Mouse (Mus musculus) T-cell, adult 66 days (primary cell): Measurements from ENCODE around the gene Rhox2a. TPM values are rescaled to one million over a fixed set of nuclear protein-coding genes. Genes with fewer than 3 reads are reported as not detected.

ENCODE experiments used
- total RNA-seq, 2 experiments: library from RNA; stranded (reverse); gene quantifications; 3 replicates in 1 of 2; 4 replicates in 1 of 2; pipeline ENCODE4 v1.2.4; 2023

Rhox2a gene
- total RNA-seq = not detected

GRCm38 (mm10) chrX:37244676-37245075 lies at the start of gene Rhox2a:
Rhox2a (plus strand) TSS chrX:37244976.

DNA sequence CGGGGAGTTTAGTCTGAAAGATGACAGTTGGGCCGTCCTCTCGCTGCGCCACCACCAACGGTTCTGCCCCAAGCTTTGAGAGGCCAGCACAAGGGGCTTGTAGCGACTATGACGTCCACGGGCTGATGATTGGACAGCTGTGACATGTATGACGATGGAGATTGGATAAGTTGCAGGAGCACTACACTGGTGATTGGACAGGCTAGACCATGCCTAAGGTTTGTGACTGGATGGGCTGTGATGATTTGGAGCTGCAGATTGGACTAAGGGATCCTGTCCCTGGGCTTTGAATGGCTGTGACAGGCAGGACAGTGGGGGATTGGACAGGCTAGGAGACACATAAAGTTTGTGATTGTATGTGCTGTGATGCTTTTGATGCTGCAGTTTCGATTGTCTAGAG lies 33.8 kb upstream of the Rhox2a start, which contains the start of gene Gm9:
TSS of gene Gm9 (minus strand) at position 101 of the 400 bp plus-strand sequence.

DNA sequence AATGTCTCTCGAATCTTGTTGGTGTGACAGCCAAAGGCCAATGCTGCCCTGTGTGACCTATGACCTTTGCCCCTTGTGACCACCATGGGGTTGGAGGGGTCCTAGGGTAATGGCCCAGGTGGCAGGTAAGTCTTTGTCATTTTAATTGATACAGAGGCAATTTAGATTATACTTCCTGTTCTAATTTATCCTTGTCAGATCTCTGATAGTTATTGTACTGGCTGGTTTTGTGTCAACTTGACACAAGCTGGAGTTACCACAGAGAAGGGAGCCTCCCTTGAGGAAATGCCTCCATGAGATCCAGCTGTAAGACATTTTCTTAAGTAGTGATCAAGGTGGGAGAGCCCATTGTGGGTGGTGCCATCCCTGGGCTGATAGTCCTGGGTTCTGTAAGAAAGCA lies 22.6 kb upstream of the Rhox2a start, which contains the start of gene Rhox1:
TSS of gene Rhox1 (minus strand) at position 101 of the 400 bp plus-strand sequence.

GRCm38 (mm10) chrX:37249619-37250018 lies 4.8 kb downstream of the Rhox2a start, which contains the start of gene Rhox3a:
Rhox3a (plus strand) TSS chrX:37249919.

GRCm38 (mm10) chrX:37265038-37265437 lies 20.3 kb downstream of the Rhox2a start, which contains the start of gene Rhox4a:
Rhox4a (plus strand) TSS chrX:37265338.

Other genes starting within 250 kb of the Rhox2a start
- not detected for gene Sowahd, start 196.1 kb upstream of the Rhox2a start, total RNA-seq
- 1,000 to 10,000 TPM; 1,621 to 1,624 TPM for gene Rpl39, start 159.6 kb upstream of the Rhox2a start, total RNA-seq
- gene Upf3b, start 134.7 kb upstream of the Rhox2a start, total RNA-seq = 10 to 100 TPM; 29.2 to 31.6 TPM
- 10 to 100 TPM; 14.3 to 19.1 TPM for gene Nkap, start 118.2 kb upstream of the Rhox2a start, total RNA-seq
- gene Akap14, start 76.1 kb upstream of the Rhox2a start, total RNA-seq = under 1 TPM in 1 of 2 experiments, not detected in 1; 0.33 TPM
- 100 to 1,000 TPM in 1 of 2 experiments, 10 to 100 TPM in 1; 83.6 to 118 TPM for gene Ndufa1, start 53.8 kb upstream of the Rhox2a start, total RNA-seq
- gene Rnf113a1, start 53.7 kb upstream of the Rhox2a start, total RNA-seq = 1 to 10 TPM; 3.0 to 3.5 TPM
- gene Gm9, start 33.9 kb upstream of the Rhox2a start, total RNA-seq = not detected
- not detected for gene Rhox1, start 22.7 kb upstream of the Rhox2a start, total RNA-seq
- gene Rhox3a, start 4.9 kb downstream of the Rhox2a start, total RNA-seq = not detected
- gene Rhox4a, start 20.4 kb downstream of the Rhox2a start, total RNA-seq = not detected
- not detected for gene Rhox3a2, start 135.1 kb downstream of the Rhox2a start, total RNA-seq
- gene Rhox4a2, start 145.9 kb downstream of the Rhox2a start, total RNA-seq = not detected
- not detected for gene Rhox2b, start 167.1 kb downstream of the Rhox2a start, total RNA-seq
- gene Rhox4b, start 187.5 kb downstream of the Rhox2a start, total RNA-seq = not detected
- not detected for gene Rhox2c, start 208.7 kb downstream of the Rhox2a start, total RNA-seq
- not detected for gene Rhox3c, start 213.6 kb downstream of the Rhox2a start, total RNA-seq
- gene Rhox4c, start 235.4 kb downstream of the Rhox2a start, total RNA-seq = not detected
- gene Rhox2d, start 248.5 kb downstream of the Rhox2a start, total RNA-seq = not detected